Mouse (Mus musculus) testis, adult 2 months (tissue): ENCODE data around the gene Eif2d.

Source experiments
- CTCF ChIP-seq: fragments of 200-500 bp; IDR thresholded peaks from 2 replicates; pipeline ENCODE4 v1.5.1; 2012; ENCODE audit warnings: low read depth, mild to moderate bottlenecking, inconsistent platforms, low read length, moderate library complexity; ENCODE audit not compliant: control insufficient read depth, insufficient read depth, insufficient replicate concordance
- POLR2A ChIP-seq: fragments of 200-500 bp; IDR thresholded peaks from 2 replicates; pipeline ENCODE4 v1.6.1; 2012; ENCODE audit warnings: low read depth, mild to moderate bottlenecking, inconsistent platforms, low read length, moderate library complexity; ENCODE audit not compliant: control insufficient read depth

GRCm38 (mm10) chr1:131118530-131118929 is 34.5 kb upstream of the Eif2d start:
- no peak for TF ChIP-seq POLR2A
- no peak for TF ChIP-seq CTCF
